Mouse (Mus musculus) stomach, embryonic 16.5 days (tissue): ENCODE measurements around the gene Zfp592. TPM values are rescaled to one million over a fixed set of nuclear protein-coding genes. Genes with fewer than 3 reads are reported as not detected.
A peak's percentile ranks its signal among the peaks of the same experiment; 100 is the strongest.

ENCODE experiments used
- ATAC-seq: fragments of 200-750 bp; cut with Nextera tagmentation; 2 replicates; pipeline ENCODE4 v1.8.0; 2017; ENCODE audit warnings: moderate number of reproducible peaks, moderate TSS enrichment; ENCODE audit not compliant: insufficient read depth, low FRiP score
- H3K27ac ChIP-seq: fragments of 300-500 bp; sonication (generic); 2 replicates; pipeline ENCODE4 v1.5.1; 2014; ENCODE audit warnings: low read length
- H3K27me3 ChIP-seq: fragments of 300-500 bp; sonication (generic); 2 replicates; pipeline ENCODE4 v1.6.1; 2014; ENCODE audit warnings: low read length, control low read depth, mixed read lengths; ENCODE audit not compliant: control insufficient read depth, insufficient read depth
- H3K36me3 ChIP-seq: fragments of 300-500 bp; sonication (generic); 2 replicates; pipeline ENCODE4 v1.6.1; 2014; ENCODE audit warnings: low read length; ENCODE audit not compliant: control insufficient read depth, insufficient read depth
- H3K4me1 ChIP-seq: fragments of 300-500 bp; sonication (generic); 2 replicates; pipeline ENCODE4 v1.6.1; 2014; ENCODE audit warnings: low read length, control low read depth, mixed read lengths; ENCODE audit not compliant: control insufficient read depth, insufficient read depth
- H3K4me2 ChIP-seq: fragments of 300-500 bp; sonication (generic); 2 replicates; pipeline ENCODE4 v1.6.1; 2014; ENCODE audit warnings: low read depth, low read length, mixed read lengths
- H3K4me3 ChIP-seq: fragments of 300-500 bp; sonication (generic); replicated peaks from 2 replicates; pipeline ENCODE4 v1.5.1; 2014; ENCODE audit warnings: mild to moderate bottlenecking, low read length
- H3K9ac ChIP-seq: fragments of 300-500 bp; sonication (generic); 2 replicates; pipeline ENCODE4 v1.6.1; 2014; ENCODE audit warnings: low read length
- H3K9me3 ChIP-seq: fragments of 300-500 bp; sonication (generic); replicated peaks from 2 replicates; pipeline ENCODE4 v1.6.1; 2016; ENCODE audit warnings: low read length, control low read depth; ENCODE audit not compliant: control insufficient read depth
- WGBS: fragments of 180-500 bp; shearing (Covaris S2); extraction: QIAGEN DNeasy Blood & Tissue Kit; methylation state at CpG from one replicate; pipeline ENCODE4 v1.1.7; 2014; 5-methylcytosine and 5-hydroxymethylcytosine counted together
- polyA plus RNA-seq: library from polyadenylated mRNA; unstranded; fragments of >200 nt; fragmentation: Nextera tagmentation; extraction: Ambion mirVana; gene quantifications from 2 replicates; pipeline ENCODE4 v1.2.1, GENCODE M21; 2015

Zfp592 gene
- polyA plus RNA-seq, 1 experiment from 2014 or later, result 11.5 TPM

GRCm38 (mm10) chr7:81060908-81061307 is 67.4 kb downstream of the Zfp592 start:
- no peak for ATAC-seq
- H3K27me3 ChIP-seq, result no peaks in the 10 kb centered on the region
- no peak overlapping the region for H3K27ac ChIP-seq
- H3K9me3 ChIP-seq, result no peaks in the 10 kb centered on the region
- no peaks in the 10 kb centered on the region for H3K36me3 ChIP-seq
- WGBS, result 76% methylated on average over 2 of the region's 2 CpGs
- no peak overlapping the region for H3K4me3 ChIP-seq
- H3K4me2 ChIP-seq, result no peak overlapping the region
- H3K4me1 ChIP-seq, result peaks cover 17% of the 10 kb centered on the region; the same call in 1 of the 2 replicates
- H3K9ac ChIP-seq, result no peak overlapping the region

- Histone ChIP-seq H3K9ac (no peak overlapping the region), H3K4me1 (peaks cover 17% of the 10 kb centered on the region; the same call in 1 of the 2 replicates), H3K4me3 (no peak overlapping the region), H3K27ac (no peak overlapping the region), H3K27me3 (no peaks in the 10 kb centered on the region), H3K4me2 (no peak overlapping the region), H3K36me3 (no peaks in the 10 kb centered on the region), H3K9me3 (no peaks in the 10 kb centered on the region)
- WGBS, result 82% methylated on average over 11 of the region's 11 CpGs
- ATAC-seq, result no peak
Measured at GRCm38 (mm10) chr7:81061936-81062335, 68.5 kb downstream of the Zfp592 start.

DNA sequence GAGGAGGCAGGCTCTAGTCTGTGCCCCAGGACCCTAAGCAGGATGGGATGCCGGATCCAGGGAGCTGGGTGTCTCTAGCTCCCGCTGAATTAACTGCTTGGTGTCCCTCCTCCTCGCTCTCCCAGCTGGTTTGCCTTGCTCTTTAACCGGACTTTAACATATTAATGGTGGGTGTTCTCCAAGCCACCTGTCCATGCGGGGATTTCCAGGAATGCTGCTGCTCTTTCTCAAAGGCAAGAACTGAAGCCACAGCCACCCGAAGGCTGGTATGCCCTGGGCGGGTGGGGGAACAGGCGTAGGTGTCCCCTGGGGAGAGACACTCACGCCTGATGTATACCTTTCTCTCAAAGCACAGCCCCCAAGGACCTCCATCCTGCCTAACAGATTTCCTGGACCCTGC is 69.9 kb downstream of the Zfp592 start:
- H3K36me3 ChIP-seq, result no peaks in the 10 kb centered on the region
- no peaks in the 10 kb centered on the region for H3K9me3 ChIP-seq
- WGBS, result 72% methylated on average over 9 of the region's 9 CpGs
- H3K27me3 ChIP-seq, result no peaks in the 10 kb centered on the region
- no peak for ATAC-seq
- peaks cover 6% of the 10 kb centered on the region; the same call in 1 of the 2 replicates for H3K4me1 ChIP-seq
- H3K27ac ChIP-seq, result no peak overlapping the region
- no peak overlapping the region for H3K4me2 ChIP-seq
- no peak overlapping the region for H3K4me3 ChIP-seq
- H3K9ac ChIP-seq, result no peak overlapping the region

DNA sequence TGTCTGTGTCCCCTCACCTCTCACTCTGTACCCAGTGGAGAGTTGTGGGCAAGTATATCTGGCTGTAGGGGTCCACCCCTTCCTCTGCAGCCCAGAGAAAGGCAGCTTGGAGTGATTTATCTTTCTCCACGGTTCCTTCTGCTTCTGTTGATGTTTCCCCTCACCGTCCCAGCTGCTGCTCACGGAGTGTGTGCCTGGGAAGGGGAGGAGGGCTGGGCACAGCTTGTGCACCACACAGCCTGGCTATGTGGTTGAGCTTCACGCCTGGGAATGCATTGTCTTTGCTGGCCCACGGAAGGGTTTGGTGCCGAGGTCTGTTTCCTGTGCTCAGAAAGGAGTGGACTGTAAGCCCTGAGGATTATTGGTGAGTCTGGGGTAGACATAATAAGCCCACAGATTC is 73.2 kb downstream of the Zfp592 start:
- ATAC-seq, result no peak
- H3K36me3 ChIP-seq, result no peaks in the 10 kb centered on the region
- no peaks in the 10 kb centered on the region for H3K27me3 ChIP-seq
- no peaks in the 10 kb centered on the region for H3K4me1 ChIP-seq
- H3K9me3 ChIP-seq, result no peaks in the 10 kb centered on the region
- WGBS, result 25% methylated on average over 6 of the region's 6 CpGs
- H3K4me2 ChIP-seq, result no peak overlapping the region
- no peak overlapping the region for H3K4me3 ChIP-seq
- no peak overlapping the region for H3K27ac ChIP-seq
- no peak overlapping the region for H3K9ac ChIP-seq

- no peak for ATAC-seq
- peaks cover 21% of the 10 kb centered on the region for H3K4me1 ChIP-seq
- H3K9ac ChIP-seq, result peak overlapping the region; percentile 44; the same call in 1 of the 2 replicates
- H3K4me2 ChIP-seq, result 0 out of 2 replicates have a peak overlapping the region, but pooled peaks have one; percentile 10
- H3K9me3 ChIP-seq, result no peaks in the 10 kb centered on the region
- WGBS, result 24% methylated on average over 5 of the region's 5 CpGs
- H3K36me3 ChIP-seq, result no peaks in the 10 kb centered on the region
- H3K4me3 ChIP-seq, result no peak overlapping the region
- H3K27ac ChIP-seq, result peak overlapping the region; percentile 59
- no peaks in the 10 kb centered on the region for H3K27me3 ChIP-seq
Measured at GRCm38 (mm10) chr7:81072463-81072862, 79.0 kb downstream of the Zfp592 start.

DNA sequence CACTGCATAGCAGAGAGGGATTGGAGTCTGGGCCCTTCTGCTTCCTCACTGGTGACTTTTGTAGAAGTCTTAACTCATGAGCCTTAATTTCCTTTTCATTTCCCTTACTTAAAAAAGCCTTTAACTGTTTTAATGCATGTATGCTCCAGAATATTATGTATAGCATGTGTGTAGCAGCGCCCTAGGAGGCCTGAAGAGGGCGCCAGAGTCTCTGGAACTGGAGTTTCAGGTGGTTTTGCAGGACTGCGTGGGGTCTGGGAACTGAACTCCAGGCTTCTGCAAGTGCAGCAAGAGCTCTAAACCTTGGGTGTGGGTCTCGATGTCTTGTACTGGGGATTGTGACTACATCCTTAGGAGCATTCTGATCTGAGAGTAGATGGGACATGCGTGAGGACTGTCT is 79.8 kb downstream of the Zfp592 start:
- Histone ChIP-seq H3K4me2 (no peak overlapping the region), H3K36me3 (no peaks in the 10 kb centered on the region), H3K4me3 (no peak overlapping the region), H3K9ac (no peak overlapping the region), H3K9me3 (no peaks in the 10 kb centered on the region), H3K27me3 (no peaks in the 10 kb centered on the region), H3K4me1 (peaks cover 21% of the 10 kb centered on the region), H3K27ac (peak overlapping the region; percentile 24; the same call in 1 of the 2 replicates)
- ATAC-seq, result no peak
- WGBS, result 85% methylated on average over 5 of the region's 5 CpGs

DNA sequence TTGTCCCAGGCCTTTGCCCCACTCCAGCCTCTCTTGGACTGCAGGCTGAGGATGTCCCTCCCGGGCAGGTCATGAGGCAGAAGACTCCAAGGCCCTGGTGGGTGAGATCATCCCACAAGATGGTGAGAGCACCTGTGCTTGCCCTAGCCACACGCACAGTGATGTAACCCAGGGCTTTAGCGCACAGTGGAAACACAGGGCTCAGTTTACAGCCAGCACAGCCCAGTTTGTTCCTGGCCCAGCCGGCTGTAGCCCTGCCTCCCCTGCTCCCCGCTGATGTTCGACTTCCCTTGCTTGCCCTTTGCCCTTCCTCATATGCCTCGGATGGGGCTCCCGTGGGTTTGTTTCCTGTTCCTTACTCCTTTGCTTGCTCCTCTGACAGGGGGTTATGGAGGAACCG is 81.1 kb downstream of the Zfp592 start:
- no peaks in the 10 kb centered on the region for H3K36me3 ChIP-seq
- no peak overlapping the region for H3K4me2 ChIP-seq
- peaks cover 24% of the 10 kb centered on the region for H3K4me1 ChIP-seq
- no peak overlapping the region for H3K4me3 ChIP-seq
- H3K9ac ChIP-seq, result no peak overlapping the region
- WGBS, result 27% methylated on average over 9 of the region's 9 CpGs
- H3K27ac ChIP-seq, result peak overlapping the region; percentile 48
- H3K27me3 ChIP-seq, result no peaks in the 10 kb centered on the region
- H3K9me3 ChIP-seq, result no peaks in the 10 kb centered on the region
- peak; percentile 20 for ATAC-seq

DNA sequence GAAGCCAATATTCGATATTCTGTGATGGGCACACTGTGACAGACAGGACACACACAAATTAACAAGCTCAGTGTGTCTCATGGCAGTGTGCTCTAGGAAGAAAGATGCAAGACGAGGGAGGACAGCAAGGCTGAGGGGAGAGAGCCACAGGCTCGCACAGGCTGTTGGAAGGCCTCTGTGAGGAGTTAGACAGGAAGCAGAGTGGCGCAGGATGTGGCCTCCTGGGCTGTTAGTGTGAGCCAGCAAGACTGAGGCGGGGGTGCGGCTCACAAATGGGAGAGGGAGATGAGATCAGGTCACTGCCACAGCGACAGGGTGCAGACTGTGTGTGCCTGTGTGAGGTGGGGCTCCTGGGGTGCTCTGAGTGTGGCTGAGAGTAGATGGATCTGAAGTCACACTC is 81.8 kb downstream of the Zfp592 start:
- no peak for ATAC-seq
- H3K27ac ChIP-seq, result peak overlapping the region; percentile 48
- no peaks in the 10 kb centered on the region for H3K36me3 ChIP-seq
- H3K9me3 ChIP-seq, result no peaks in the 10 kb centered on the region
- no peak overlapping the region for H3K4me3 ChIP-seq
- H3K9ac ChIP-seq, result peak overlapping the region; percentile 28; the same call in 1 of the 2 replicates
- H3K4me1 ChIP-seq, result peaks cover 24% of the 10 kb centered on the region
- 33% methylated on average over 7 of the region's 7 CpGs for WGBS
- H3K27me3 ChIP-seq, result no peaks in the 10 kb centered on the region
- no peak overlapping the region for H3K4me2 ChIP-seq

- WGBS, result 75% methylated on average over 5 of the region's 5 CpGs
- Histone ChIP-seq H3K27me3 (no peaks in the 10 kb centered on the region), H3K36me3 (no peaks in the 10 kb centered on the region), H3K4me3 (no peak overlapping the region), H3K27ac (peak overlapping the region; percentile 48), H3K4me2 (no peak overlapping the region), H3K9me3 (no peaks in the 10 kb centered on the region), H3K9ac (peak overlapping the region; percentile 28; the same call in 1 of the 2 replicates), H3K4me1 (peaks cover 24% of the 10 kb centered on the region)
- no peak for ATAC-seq
Measured at GRCm38 (mm10) chr7:81075732-81076131, 82.3 kb downstream of the Zfp592 start.
